ENCODE assay signal across 8 mouse cellular contexts in the genomic region with DNA sequence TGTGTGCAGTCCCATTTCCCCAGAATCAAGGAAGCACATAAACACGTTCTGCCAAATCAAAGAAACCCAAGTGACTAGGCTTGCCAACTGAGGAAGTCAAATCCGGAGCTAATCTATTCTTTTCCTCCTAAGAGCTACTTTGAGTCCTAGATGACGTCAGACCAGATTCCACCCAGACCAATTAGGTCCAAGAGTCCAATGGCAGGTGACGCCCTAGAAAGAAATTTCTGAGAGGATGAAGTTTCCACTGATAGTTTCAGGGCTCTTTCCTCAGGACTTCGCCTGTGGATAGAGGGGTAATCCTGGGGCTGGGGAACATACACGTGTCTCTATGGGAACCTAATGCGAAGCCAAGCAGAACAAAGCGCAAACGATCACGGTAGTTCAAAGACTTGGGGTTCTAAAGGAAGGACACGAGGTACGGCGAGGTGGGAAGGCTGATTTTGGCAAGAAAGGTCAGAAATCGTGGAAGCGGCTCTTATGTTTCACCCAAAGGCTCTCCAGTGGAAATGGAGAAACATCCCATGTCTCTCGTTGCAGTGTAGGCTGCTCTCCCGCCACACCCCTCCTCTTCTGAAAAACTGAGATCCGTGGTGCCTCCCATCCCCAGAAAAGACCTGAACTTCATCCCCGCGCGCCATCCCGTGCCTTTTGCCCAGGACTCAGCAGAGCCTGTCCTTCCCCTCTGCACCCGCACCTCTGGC. TPM values are rescaled to one million over a fixed set of nuclear protein-coding genes. Genes with fewer than 3 reads are reported as not detected.
DNase-seq lines count a peak whose midpoint lies in the region; ATAC-seq and TF ChIP-seq lines count a peak whose summit lies in the region.

No protein-coding gene starts in this region.

- peak overlapping the region; percentile 94 for H3K4me3 ChIP-seq in G1E (ENCODE audit: low read depth, low read length)
- peak overlapping the region; percentile 89 for H3K4me3 ChIP-seq in forebrain, embryonic 10.5 days
- H3K4me3 ChIP-seq in hindbrain, embryonic 13.5 days = peak overlapping the region; percentile 73
- H3K4me3 ChIP-seq in limb, embryonic 14.5 days (replicated peaks; ENCODE audit: low read length) = peak overlapping the region; percentile 81
- H3K4me3 ChIP-seq in neural tube, embryonic 12.5 days = peak overlapping the region; percentile 74

- peaks cover 51% of the 10 kb centered on the region for H3K4me1 ChIP-seq in G1E (ENCODE audit: insufficient read depth, low read depth, low read length)
- H3K4me1 ChIP-seq in forebrain, embryonic 10.5 days = peaks cover 27% of the 10 kb centered on the region
- H3K4me1 ChIP-seq in hindbrain, embryonic 13.5 days (replicated peaks) = peaks cover 33% of the 10 kb centered on the region
- peaks cover 18% of the 10 kb centered on the region for H3K4me1 ChIP-seq in limb, embryonic 14.5 days (ENCODE audit: control insufficient read depth, insufficient read depth, low read length)
- H3K4me1 ChIP-seq in neural tube, embryonic 12.5 days = peaks cover 21% of the 10 kb centered on the region

- H3K27ac ChIP-seq in forebrain, embryonic 10.5 days = peak overlapping the region; percentile 93
- peak overlapping the region; percentile 95 for H3K27ac ChIP-seq in hindbrain, embryonic 13.5 days
- peak overlapping the region; percentile 92 for H3K27ac ChIP-seq in limb, embryonic 14.5 days (replicated peaks; ENCODE audit: low read depth, low read length)
- H3K27ac ChIP-seq in neural tube, embryonic 12.5 days = peak overlapping the region; percentile 60

- no peaks in the 10 kb centered on the region for H3K27me3 ChIP-seq in G1E (ENCODE audit: insufficient read depth, low read length)
- no peaks in the 10 kb centered on the region for H3K27me3 ChIP-seq in forebrain, embryonic 10.5 days (ENCODE audit: poor library complexity, severe bottlenecking)
- no peaks in the 10 kb centered on the region for H3K27me3 ChIP-seq in hindbrain, embryonic 13.5 days
- H3K27me3 ChIP-seq in limb, embryonic 14.5 days (ENCODE audit: control insufficient read depth, insufficient read depth, low read length) = no peaks in the 10 kb centered on the region
- H3K27me3 ChIP-seq in neural tube, embryonic 12.5 days (replicated peaks) = no peaks in the 10 kb centered on the region

- TF ChIP-seq POLR2A in limb, embryonic 14.5 days (IDR thresholded peaks at IDR 0.05; ENCODE audit: borderline replicate concordance, extremely low read depth, insufficient read depth, insufficient read length) = no peak

- H3K4me2 ChIP-seq in hindbrain, embryonic 13.5 days = peak overlapping the region; percentile 78
- H3K4me2 ChIP-seq in limb, embryonic 14.5 days (replicated peaks; ENCODE audit: low read depth, low read length, severe bottlenecking) = peak overlapping the region; percentile 65
- H3K4me2 ChIP-seq in neural tube, embryonic 12.5 days (replicated peaks) = peak overlapping the region; percentile 78

- no peaks in the 10 kb centered on the region for H3K9me3 ChIP-seq in G1E (replicated peaks)
- no peaks in the 10 kb centered on the region for H3K9me3 ChIP-seq in forebrain, embryonic 10.5 days
- H3K9me3 ChIP-seq in hindbrain, embryonic 13.5 days = no peaks in the 10 kb centered on the region
- no peaks in the 10 kb centered on the region for H3K9me3 ChIP-seq in limb, embryonic 14.5 days (ENCODE audit: control insufficient read depth, low read length)
- H3K9me3 ChIP-seq in neural tube, embryonic 12.5 days = no peaks in the 10 kb centered on the region

- TF ChIP-seq CTCF in G1E (IDR thresholded peaks at IDR 0.05; ENCODE audit: low read depth, low read length) = no peak

- peak; percentile 44 for DNase-seq in CD4-positive, CD25-positive, alpha-beta regulatory T cell, adult 2 months (ENCODE audit: low read depth, low spot score)
- DNase-seq in G1E (ENCODE audit: low spot score) = peak; percentile 30
- DNase-seq in forebrain, embryonic 10.5 days (ENCODE audit: extremely low spot score, low spot score) = peak; percentile 37
- peak; percentile 74 for DNase-seq in limb, embryonic 14.5 days (ENCODE audit: low spot score)
- DNase-seq in ovary, postnatal 10 days (ENCODE audit: low spot score) = no peak

- peaks cover 35% of the 10 kb centered on the region for H3K36me3 ChIP-seq in G1E (replicated peaks)
- H3K36me3 ChIP-seq in forebrain, embryonic 10.5 days (replicated peaks) = peaks cover 54% of the 10 kb centered on the region
- H3K36me3 ChIP-seq in hindbrain, embryonic 13.5 days = peaks cover 26% of the 10 kb centered on the region
- H3K36me3 ChIP-seq in limb, embryonic 14.5 days (ENCODE audit: control insufficient read depth, insufficient read depth, low read length) = peaks cover 33% of the 10 kb centered on the region
- peaks cover 26% of the 10 kb centered on the region for H3K36me3 ChIP-seq in neural tube, embryonic 12.5 days

- ATAC-seq in CD4-positive, CD25-positive, alpha-beta regulatory T cell, adult 4 months = no peak
- ATAC-seq in G1E (ENCODE audit: extremely low read depth, insufficient number of reproducible peaks, low FRiP score, poor library complexity, severe bottlenecking) = no peak
- ATAC-seq in hindbrain, embryonic 13.5 days (ENCODE audit: low FRiP score) = peak; percentile 33; the same call in 1 of the 2 replicates
- ATAC-seq in limb, embryonic 14.5 days (ENCODE audit: low FRiP score, low read depth) = peak; percentile 51; the same call in 1 of the 2 replicates
- ATAC-seq in neural tube, embryonic 12.5 days (ENCODE audit: low FRiP score, low read depth) = peak; percentile 65

- peak overlapping the region; percentile 85 for H3K9ac ChIP-seq in hindbrain, embryonic 13.5 days
- peak overlapping the region; percentile 87 for H3K9ac ChIP-seq in limb, embryonic 14.5 days (ENCODE audit: low read depth, low read length, severe bottlenecking)
- peak overlapping the region; percentile 65 for H3K9ac ChIP-seq in neural tube, embryonic 12.5 days

- under 1% methylated on average over 23 of the region's 23 CpGs for WGBS in forebrain, embryonic 10.5 days
- WGBS in hindbrain, embryonic 13.5 days = under 1% methylated on average over 23 of the region's 23 CpGs
- WGBS in limb, embryonic 14.5 days = under 1% methylated on average over 23 of the region's 23 CpGs
- WGBS in neural tube, embryonic 12.5 days = under 1% methylated on average over 23 of the region's 23 CpGs

RNA-seq across cellular contexts. Expression of gene Tnfaip1, which starts 0.6 kb away (rescaled TPM):
- polyA plus RNA-seq in CD4-positive, CD25-positive, alpha-beta regulatory T cell, adult 4 months (2017; shearing (Covaris generic)) = 10 to 100 TPM; 19.2 to 22.6 TPM
- total RNA-seq in G1E (2014; fragmentation: Nextera tagmentation) (11.7 and 12.9 TPM in 2 replicates), G1E (2017) (3.7 and 3.8 TPM in 2 replicates)
- polyA plus RNA-seq in G1E (2012) = 5.1 and 6.0 TPM in 2 replicates
- polyA plus RNA-seq in forebrain, embryonic 10.5 days (2016; fragmentation: Nextera tagmentation; extraction: Ambion mirVana) = 96.4 and 97.2 TPM in 2 replicates
- polyA plus RNA-seq in hindbrain, embryonic 13.5 days (2015; fragmentation: Nextera tagmentation; extraction: Ambion mirVana) = 51.9 and 52.4 TPM in 2 replicates
- 55.7 and 58.5 TPM in 2 replicates for polyA plus RNA-seq in limb, embryonic 14.5 days (2012; rRNA removed)
- 83.4 and 87.0 TPM in 2 replicates for polyA plus RNA-seq in limb, embryonic 14.5 days (2014; fragmentation: Nextera tagmentation; extraction: Ambion mirVana)
- polyA plus RNA-seq in neural tube, embryonic 12.5 days (2016; fragmentation: Nextera tagmentation; extraction: Ambion mirVana) = 53.5 and 58.0 TPM in 2 replicates

RNA-seq across cellular contexts. Expression of gene Ift20, which starts 0.6 kb away (rescaled TPM):
- 100 to 1,000 TPM; 121 to 138 TPM for polyA plus RNA-seq in CD4-positive, CD25-positive, alpha-beta regulatory T cell, adult 4 months (2017; shearing (Covaris generic))
- total RNA-seq in G1E (2014; fragmentation: Nextera tagmentation) (139 and 142 TPM in 2 replicates), G1E (2017) (112 and 118 TPM in 2 replicates)
- 35.4 and 46.3 TPM in 2 replicates for polyA plus RNA-seq in G1E (2012)
- 75.9 and 78.8 TPM in 2 replicates for polyA plus RNA-seq in forebrain, embryonic 10.5 days (2016; fragmentation: Nextera tagmentation; extraction: Ambion mirVana)
- polyA plus RNA-seq in hindbrain, embryonic 13.5 days (2015; fragmentation: Nextera tagmentation; extraction: Ambion mirVana) = 118 and 124 TPM in 2 replicates
- polyA plus RNA-seq in limb, embryonic 14.5 days (2012; rRNA removed) = 105 and 133 TPM in 2 replicates
- 176 and 185 TPM in 2 replicates for polyA plus RNA-seq in limb, embryonic 14.5 days (2014; fragmentation: Nextera tagmentation; extraction: Ambion mirVana)
- polyA plus RNA-seq in neural tube, embryonic 12.5 days (2016; fragmentation: Nextera tagmentation; extraction: Ambion mirVana) = 102 and 110 TPM in 2 replicates

RNA-seq across cellular contexts. Expression of gene Tmem97, which starts 15.0 kb away (rescaled TPM):
- 10 to 100 TPM; 17.4 to 21.3 TPM for polyA plus RNA-seq in CD4-positive, CD25-positive, alpha-beta regulatory T cell, adult 4 months (2017; shearing (Covaris generic))
- total RNA-seq in G1E (2014; fragmentation: Nextera tagmentation) (54.8 and 65.1 TPM in 2 replicates), G1E (2017) (67.8 and 70.1 TPM in 2 replicates)
- polyA plus RNA-seq in G1E (2012) = 30.4 and 30.8 TPM in 2 replicates
- 106 and 111 TPM in 2 replicates for polyA plus RNA-seq in forebrain, embryonic 10.5 days (2016; fragmentation: Nextera tagmentation; extraction: Ambion mirVana)
- 28.5 and 30.5 TPM in 2 replicates for polyA plus RNA-seq in hindbrain, embryonic 13.5 days (2015; fragmentation: Nextera tagmentation; extraction: Ambion mirVana)
- 42.6 and 44.5 TPM in 2 replicates for polyA plus RNA-seq in limb, embryonic 14.5 days (2012; rRNA removed)
- polyA plus RNA-seq in limb, embryonic 14.5 days (2014; fragmentation: Nextera tagmentation; extraction: Ambion mirVana) = 82.9 and 103 TPM in 2 replicates
- 39.5 and 40.7 TPM in 2 replicates for polyA plus RNA-seq in neural tube, embryonic 12.5 days (2016; fragmentation: Nextera tagmentation; extraction: Ambion mirVana)

RNA-seq across cellular contexts. Expression of gene Poldip2, which starts 23.5 kb away (rescaled TPM):
- 10 to 100 TPM; 13.9 to 19.9 TPM for polyA plus RNA-seq in CD4-positive, CD25-positive, alpha-beta regulatory T cell, adult 4 months (2017; shearing (Covaris generic))
- 72.5 and 92.3 TPM in 2 replicates for total RNA-seq in G1E (2014; fragmentation: Nextera tagmentation)
- 62.0 and 72.9 TPM in 2 replicates for total RNA-seq in G1E (2017)
- polyA plus RNA-seq in G1E (2012) = 66.1 and 73.0 TPM in 2 replicates
- 144 and 148 TPM in 2 replicates for polyA plus RNA-seq in forebrain, embryonic 10.5 days (2016; fragmentation: Nextera tagmentation; extraction: Ambion mirVana)
- polyA plus RNA-seq in hindbrain, embryonic 13.5 days (2015; fragmentation: Nextera tagmentation; extraction: Ambion mirVana) = 185 and 190 TPM in 2 replicates
- polyA plus RNA-seq in limb, embryonic 14.5 days (2012; rRNA removed) = 110 and 111 TPM in 2 replicates
- 164 and 166 TPM in 2 replicates for polyA plus RNA-seq in limb, embryonic 14.5 days (2014; fragmentation: Nextera tagmentation; extraction: Ambion mirVana)
- 184 and 186 TPM in 2 replicates for polyA plus RNA-seq in neural tube, embryonic 12.5 days (2016; fragmentation: Nextera tagmentation; extraction: Ambion mirVana)

RNA-seq across cellular contexts. Expression of gene Tmem199, which starts 23.6 kb away (rescaled TPM):
- polyA plus RNA-seq in CD4-positive, CD25-positive, alpha-beta regulatory T cell, adult 4 months (2017; shearing (Covaris generic)) = 10 to 100 TPM; 51.4 to 71.8 TPM
- total RNA-seq in G1E (2014; fragmentation: Nextera tagmentation) (19.7 and 25.8 TPM in 2 replicates), G1E (2017) (51.6 and 60.5 TPM in 2 replicates)
- polyA plus RNA-seq in G1E (2012) = 15.8 and 17.4 TPM in 2 replicates
- 76.7 and 78.5 TPM in 2 replicates for polyA plus RNA-seq in forebrain, embryonic 10.5 days (2016; fragmentation: Nextera tagmentation; extraction: Ambion mirVana)
- 93.6 and 101 TPM in 2 replicates for polyA plus RNA-seq in hindbrain, embryonic 13.5 days (2015; fragmentation: Nextera tagmentation; extraction: Ambion mirVana)
- 30.2 and 39.8 TPM in 2 replicates for polyA plus RNA-seq in limb, embryonic 14.5 days (2012; rRNA removed)
- polyA plus RNA-seq in limb, embryonic 14.5 days (2014; fragmentation: Nextera tagmentation; extraction: Ambion mirVana) = 39.7 and 40.1 TPM in 2 replicates
- polyA plus RNA-seq in neural tube, embryonic 12.5 days (2016; fragmentation: Nextera tagmentation; extraction: Ambion mirVana) = 88.4 and 93.1 TPM in 2 replicates

Comparison
In these comparisons a context has a peak if more than half of its experiments do, and no peak if none do; other contexts are left out.
1. ATAC-seq: peak in hindbrain, embryonic 13.5 days (single experiment), limb, embryonic 14.5 days (single experiment) and neural tube, embryonic 12.5 days (single experiment); none in CD4-positive, CD25-positive, alpha-beta regulatory T cell, adult 4 months (single experiment) and G1E (single experiment).
2. Peak in every context shown above with its lines, with median percentiles within 50 percentile points of each other: H3K4me3 ChIP-seq, H3K27ac ChIP-seq, H3K4me2 ChIP-seq and H3K9ac ChIP-seq.